Mouse (Mus musculus): ENCODE results near the gene Pigv. TPM values are rescaled to one million over a fixed set of nuclear protein-coding genes. Genes with fewer than 3 reads are reported as not detected.
A peak's percentile ranks its signal among the peaks of the same experiment; 100 is the strongest.

The Pigv gene
- polyA plus RNA-seq, 1 experiment from 2014 or later: 14.5 TPM

DNA sequence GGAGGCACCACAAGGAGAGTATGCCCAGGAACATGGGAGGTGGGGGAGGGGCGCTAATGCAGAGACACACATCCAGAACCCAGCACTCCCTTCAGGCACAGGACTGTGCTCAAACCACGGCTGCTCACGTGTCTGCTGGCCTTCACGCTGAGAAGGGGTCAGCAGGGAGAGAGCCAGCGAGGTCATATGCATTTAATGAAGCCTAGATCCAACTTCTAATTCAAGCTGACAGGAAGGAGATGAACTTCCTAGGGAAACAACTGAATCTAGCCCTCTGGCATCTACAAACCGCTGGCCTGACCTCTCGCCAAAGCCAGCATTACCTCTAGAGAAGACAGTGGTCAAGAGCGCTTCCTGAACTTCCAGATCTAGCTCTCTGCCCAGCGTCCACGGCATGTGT is 57.0 kb downstream of the Pigv start:
- Histone ChIP-seq H3K27me3 (ENCODE audit: insufficient read depth, poor library complexity, severe bottlenecking) (no peaks in the 10 kb centered on the region), H3K9me3 (peaks cover 11% of the 10 kb centered on the region; the same call in 1 of the 2 replicates), H3K27ac (no peak overlapping the region), H3K4me1 (replicated peaks) (peaks cover 16% of the 10 kb centered on the region), H3K36me3 (peaks cover 81% of the 10 kb centered on the region), H3K4me3 (no peak overlapping the region)
- 83% methylated on average over 10 of the region's 10 CpGs for WGBS
- DNase-seq (ENCODE audit: low spot score): no peak

DNA sequence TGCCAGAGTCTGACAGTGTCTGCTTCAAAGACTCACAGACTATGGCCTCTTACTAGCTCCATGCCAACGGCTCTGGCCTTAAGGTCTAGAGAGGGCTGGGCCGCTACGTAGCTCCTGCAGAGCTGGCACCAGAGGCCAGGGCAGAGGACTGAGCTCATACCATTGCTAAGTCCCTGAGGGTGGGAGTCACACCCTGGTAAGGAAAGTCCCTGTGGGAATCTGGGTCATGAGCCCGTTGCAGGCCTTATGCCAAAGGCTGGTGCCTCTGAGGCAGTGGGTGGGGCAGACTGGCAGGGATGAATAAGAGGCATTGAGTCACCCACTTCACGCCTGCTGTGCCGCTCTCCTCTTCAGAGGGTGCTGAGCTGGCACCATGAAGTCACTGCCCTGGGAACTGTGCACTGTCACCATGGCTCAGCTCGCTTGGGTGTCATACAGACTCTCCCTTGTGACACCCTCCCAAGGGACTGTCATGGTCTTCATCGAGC is 58.1 kb downstream of the Pigv start:
- Histone ChIP-seq H3K4me3 (no peak overlapping the region), H3K27ac (peak overlapping the region; percentile 9; the same call in 1 of the 2 replicates), H3K27me3 (ENCODE audit: insufficient read depth, poor library complexity, severe bottlenecking) (no peaks in the 10 kb centered on the region), H3K4me1 (replicated peaks) (peaks cover 12% of the 10 kb centered on the region), H3K9me3 (peaks cover 11% of the 10 kb centered on the region; the same call in 1 of the 2 replicates), H3K36me3 (peaks cover 77% of the 10 kb centered on the region)
- 94% methylated on average over 8 of the region's 8 CpGs for WGBS
- no peak for DNase-seq (ENCODE audit: low spot score)

DNA sequence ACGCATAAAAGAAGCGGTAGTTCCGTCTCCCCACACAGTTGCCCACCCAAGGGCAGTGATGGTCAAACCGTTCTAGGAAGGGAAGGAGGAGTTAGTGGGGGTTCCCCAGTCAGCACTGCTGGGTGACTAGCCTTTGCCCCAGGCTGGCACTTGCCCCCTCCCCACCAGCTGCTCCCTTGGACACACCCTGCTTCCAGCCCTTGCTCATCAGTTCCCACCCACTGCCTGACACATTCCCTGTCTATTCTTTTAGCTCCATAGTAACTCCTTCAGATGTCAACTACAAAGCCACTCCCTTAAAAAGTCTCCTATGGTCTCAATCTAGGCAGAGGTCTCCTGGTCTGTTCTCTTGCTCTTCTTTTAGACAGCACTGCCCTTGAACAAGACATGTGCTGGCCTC is 58.6 kb downstream of the Pigv start:
- Histone ChIP-seq H3K36me3 (peaks cover 73% of the 10 kb centered on the region), H3K27ac (no peak overlapping the region), H3K9me3 (peaks cover 11% of the 10 kb centered on the region; the same call in 1 of the 2 replicates), H3K4me3 (no peak overlapping the region), H3K4me1 (replicated peaks) (peaks cover 12% of the 10 kb centered on the region), H3K27me3 (ENCODE audit: insufficient read depth, poor library complexity, severe bottlenecking) (no peaks in the 10 kb centered on the region)
- 90% methylated on average over 4 of the region's 4 CpGs for WGBS
- DNase-seq (ENCODE audit: low spot score): no peak

DNA sequence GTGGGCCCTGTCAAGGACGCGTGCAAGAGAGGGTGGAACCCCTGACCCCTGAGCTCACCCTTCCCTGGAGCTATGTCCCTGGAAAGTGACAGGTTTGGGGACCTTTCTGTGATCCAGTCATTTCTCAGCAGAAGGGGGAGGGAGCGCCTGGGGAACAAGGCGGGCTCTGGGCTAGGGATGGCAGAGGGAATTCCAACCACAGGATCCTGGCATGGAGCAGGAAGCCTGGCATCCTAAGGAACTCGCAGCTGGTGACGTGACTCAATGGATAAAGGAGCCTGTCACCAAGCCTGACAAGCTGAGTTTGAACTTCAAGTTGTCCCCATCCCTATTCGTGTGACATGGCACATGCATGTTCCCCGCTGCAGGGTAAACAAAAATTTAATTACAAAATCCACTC is 59.4 kb downstream of the Pigv start:
- Histone ChIP-seq H3K27ac (no peak overlapping the region), H3K27me3 (ENCODE audit: insufficient read depth, poor library complexity, severe bottlenecking) (no peaks in the 10 kb centered on the region), H3K9me3 (peaks cover 11% of the 10 kb centered on the region; the same call in 1 of the 2 replicates), H3K36me3 (peaks cover 80% of the 10 kb centered on the region), H3K4me3 (no peak overlapping the region), H3K4me1 (replicated peaks) (peaks cover 12% of the 10 kb centered on the region)
- 93% methylated on average over 8 of the region's 8 CpGs for WGBS
- no peak for DNase-seq (ENCODE audit: low spot score)

DNA sequence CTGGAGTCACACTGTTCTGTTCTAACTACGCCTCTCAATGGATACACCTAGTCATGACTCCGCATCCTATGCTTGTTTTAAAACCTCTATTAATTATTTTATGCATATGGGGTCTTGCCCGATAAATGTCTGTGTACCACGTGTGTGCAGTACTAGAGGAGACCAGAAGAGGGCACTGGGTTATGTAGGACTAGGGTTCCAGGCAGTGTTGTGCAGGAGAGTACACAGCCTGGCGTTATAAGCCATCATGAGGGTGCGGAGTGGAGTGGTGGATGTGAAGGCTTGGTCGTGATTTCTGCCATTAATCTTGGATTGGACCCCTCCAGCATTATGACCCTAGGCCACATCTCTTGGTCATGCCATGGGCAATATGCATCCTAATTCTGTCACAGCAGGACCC is 60.0 kb downstream of the Pigv start:
- 95% methylated on average over 7 of the region's 7 CpGs for WGBS
- Histone ChIP-seq H3K4me3 (no peak overlapping the region), H3K4me1 (replicated peaks) (peaks cover 12% of the 10 kb centered on the region), H3K27ac (no peak overlapping the region), H3K27me3 (ENCODE audit: insufficient read depth, poor library complexity, severe bottlenecking) (no peaks in the 10 kb centered on the region), H3K9me3 (peaks cover 11% of the 10 kb centered on the region; the same call in 1 of the 2 replicates), H3K36me3 (peaks cover 81% of the 10 kb centered on the region)
- DNase-seq (ENCODE audit: low spot score): no peak

DNA sequence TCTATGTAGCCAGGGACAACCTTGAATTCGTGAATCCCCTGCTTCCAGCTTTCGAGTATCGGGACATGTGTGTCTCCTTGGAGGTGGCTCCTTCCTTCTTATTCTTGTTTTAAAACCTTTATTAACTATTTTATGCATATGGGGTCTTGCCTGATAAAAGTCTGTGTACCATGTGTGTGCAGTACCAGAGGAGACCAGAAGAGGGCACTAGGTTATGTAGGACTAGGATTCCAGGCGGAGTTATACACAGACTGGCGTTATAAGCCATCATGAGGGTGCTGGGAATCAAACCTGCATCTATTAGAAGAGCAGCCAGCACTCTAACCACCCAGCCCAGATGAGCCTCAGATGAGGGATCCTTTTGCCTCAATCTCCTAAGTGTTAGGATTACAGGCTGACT is 60.6 kb downstream of the Pigv start:
- no peaks in the 10 kb centered on the region for H3K27me3 ChIP-seq (ENCODE audit: insufficient read depth, poor library complexity, severe bottlenecking)
- 96% methylated on average over 5 of the region's 5 CpGs for WGBS
- no peak overlapping the region for H3K4me3 ChIP-seq
- peaks cover 12% of the 10 kb centered on the region for H3K4me1 ChIP-seq (replicated peaks)
- peaks cover 11% of the 10 kb centered on the region; the same call in 1 of the 2 replicates for H3K9me3 ChIP-seq
- peaks cover 83% of the 10 kb centered on the region for H3K36me3 ChIP-seq
- DNase-seq (ENCODE audit: low spot score): no peak
- H3K27ac ChIP-seq: no peak overlapping the region

Other genes starting within 250 kb of the Pigv start
- 1.2 and 2.1 TPM in 2 replicates for gene Tent5b, start 192.5 kb downstream of the Pigv start, polyA plus RNA-seq (2016; fragmentation: Nextera tagmentation; extraction: Ambion mirVana)
- gene Trnp1, start 174.1 kb downstream of the Pigv start, polyA plus RNA-seq (2016; fragmentation: Nextera tagmentation; extraction: Ambion mirVana): 1.1 and 1.3 TPM in 2 replicates
- 3.9 and 5.6 TPM in 2 replicates for gene Kdf1, start 153.7 kb downstream of the Pigv start, polyA plus RNA-seq (2016; fragmentation: Nextera tagmentation; extraction: Ambion mirVana)
- 438 and 476 TPM in 2 replicates for gene Nudc, start 126.7 kb downstream of the Pigv start, polyA plus RNA-seq (2016; fragmentation: Nextera tagmentation; extraction: Ambion mirVana)
- gene Nr0b2, start 119.3 kb downstream of the Pigv start, polyA plus RNA-seq (2016; fragmentation: Nextera tagmentation; extraction: Ambion mirVana): 0.31 TPM in 1 of 2 replicates, not detected in the other
- gene Gpatch3, start 97.9 kb downstream of the Pigv start, polyA plus RNA-seq (2016; fragmentation: Nextera tagmentation; extraction: Ambion mirVana): 10.0 and 10.8 TPM in 2 replicates
- 28.5 and 29.1 TPM in 2 replicates for gene Gpn2, start 88.3 kb downstream of the Pigv start, polyA plus RNA-seq (2016; fragmentation: Nextera tagmentation; extraction: Ambion mirVana)
- 16.5 and 33.5 TPM in 2 replicates for gene Sfn, start 70.5 kb downstream of the Pigv start, polyA plus RNA-seq (2016; fragmentation: Nextera tagmentation; extraction: Ambion mirVana)
- 1.9 and 3.1 TPM in 2 replicates for gene Zdhhc18, start 22.5 kb downstream of the Pigv start, polyA plus RNA-seq (2016; fragmentation: Nextera tagmentation; extraction: Ambion mirVana)
- 36.0 and 37.5 TPM in 2 replicates for gene Arid1a, start 84.1 kb upstream of the Pigv start, polyA plus RNA-seq (2016; fragmentation: Nextera tagmentation; extraction: Ambion mirVana)
- 35.6 and 38.9 TPM in 2 replicates for gene Rps6ka1, start 215.2 kb upstream of the Pigv start, polyA plus RNA-seq (2016; fragmentation: Nextera tagmentation; extraction: Ambion mirVana)